Mouse (Mus musculus) forebrain, embryonic 10.5 days (tissue): ENCODE measurements at regions not wholly inside any gene's neighbourhood (a gene's known extent, or its start where the extent isn't known, plus 50 kb on each side); places are given as distances from the start of the nearest gene placed in this dataset.

Experiments
- DNase-seq: peaks from one replicate; pipeline ENCODE4 v3.0.0-alpha.2; 2017; ENCODE audit warnings: low spot score; ENCODE audit errors: extremely low spot score
- H3K27ac ChIP-seq: fragments of 300-500 bp; sonication (generic); 2 replicates; pipeline ENCODE4 v1.5.1; 2016; ENCODE audit warnings: mild to moderate bottlenecking
- H3K27me3 ChIP-seq: fragments of 300-500 bp; sonication (generic); 2 replicates; pipeline ENCODE4 v1.6.1; 2016; ENCODE audit warnings: mild to moderate bottlenecking; ENCODE audit not compliant: poor library complexity, severe bottlenecking
- H3K36me3 ChIP-seq: fragments of 300-500 bp; sonication (generic); replicated peaks from 2 replicates; pipeline ENCODE4 v1.6.1; 2016; ENCODE audit warnings: mild to moderate bottlenecking, moderate library complexity
- H3K4me1 ChIP-seq: fragments of 300-500 bp; sonication (generic); 2 replicates; pipeline ENCODE4 v1.6.1; 2016
- H3K4me3 ChIP-seq: fragments of 300-500 bp; sonication (generic); 2 replicates; pipeline ENCODE4 v1.5.1; 2016; ENCODE audit warnings: mild to moderate bottlenecking, moderate library complexity
- H3K9me3 ChIP-seq: fragments of 300-500 bp; sonication (generic); 2 replicates; pipeline ENCODE4 v1.6.1; 2016; ENCODE audit warnings: mild to moderate bottlenecking, moderate library complexity
- WGBS: fragments of 180-500 bp; shearing (Covaris S2); methylation state at CpG from one replicate; pipeline ENCODE4 v1.1.7; 2016; 5-methylcytosine and 5-hydroxymethylcytosine counted together

- H3K4me3 ChIP-seq = no peak overlapping the region
- H3K36me3 ChIP-seq = no peaks in the 10 kb centered on the region
- DNase-seq = no peak
- WGBS = 86% methylated on average over 1 of the region's 1 CpGs
- no peaks in the 10 kb centered on the region for H3K9me3 ChIP-seq
- H3K27me3 ChIP-seq = no peaks in the 10 kb centered on the region
- peaks cover 8% of the 10 kb centered on the region for H3K4me1 ChIP-seq
- no peak overlapping the region for H3K27ac ChIP-seq
These were observed 161.4 kb upstream of the Adra1b start for GRCm38 (mm10) chr11:44062446-44062845.

- Histone ChIP-seq H3K27ac (no peak overlapping the region), H3K4me3 (no peak overlapping the region), H3K9me3 (no peaks in the 10 kb centered on the region), H3K36me3 (no peaks in the 10 kb centered on the region), H3K27me3 (no peaks in the 10 kb centered on the region), H3K4me1 (no peaks in the 10 kb centered on the region)
- DNase-seq = no peak
- 89% methylated on average over 2 of the region's 2 CpGs for WGBS
These were observed 165.2 kb upstream of the Adra1b start for GRCm38 (mm10) chr11:44066176-44066575.

- H3K4me1 ChIP-seq = no peaks in the 10 kb centered on the region
- H3K27ac ChIP-seq = no peak overlapping the region
- no peaks in the 10 kb centered on the region for H3K36me3 ChIP-seq
- DNase-seq = no peak
- no peaks in the 10 kb centered on the region for H3K9me3 ChIP-seq
- no peaks in the 10 kb centered on the region for H3K27me3 ChIP-seq
- H3K4me3 ChIP-seq = no peak overlapping the region
- 85% methylated on average over 3 of the region's 3 CpGs for WGBS
These were observed 182.7 kb upstream of the Adra1b start for GRCm38 (mm10) chr11:44083716-44084115.

- no peaks in the 10 kb centered on the region for H3K36me3 ChIP-seq
- no peak for DNase-seq
- H3K4me3 ChIP-seq = no peak overlapping the region
- H3K27ac ChIP-seq = no peak overlapping the region
- H3K27me3 ChIP-seq = no peaks in the 10 kb centered on the region
- no peaks in the 10 kb centered on the region for H3K4me1 ChIP-seq
- WGBS = 64% methylated on average over 2 of the region's 2 CpGs
- no peaks in the 10 kb centered on the region for H3K9me3 ChIP-seq
These were observed 185.9 kb upstream of the Adra1b start for GRCm38 (mm10) chr11:44086951-44087350.

- Histone ChIP-seq H3K9me3 (no peaks in the 10 kb centered on the region), H3K27ac (no peak overlapping the region), H3K36me3 (no peaks in the 10 kb centered on the region), H3K4me3 (no peak overlapping the region), H3K4me1 (no peaks in the 10 kb centered on the region), H3K27me3 (no peaks in the 10 kb centered on the region)
- WGBS = 90% methylated on average over 9 of the region's 9 CpGs
- DNase-seq = no peak
These were observed 188.5 kb upstream of the Adra1b start for GRCm38 (mm10) chr11:44089514-44089913.

GRCm38 (mm10) chr11:44095280-44095679, 194.3 kb upstream of the Adra1b start:
- H3K27me3 ChIP-seq = no peaks in the 10 kb centered on the region
- H3K4me1 ChIP-seq = no peaks in the 10 kb centered on the region
- H3K27ac ChIP-seq = no peak overlapping the region
- H3K4me3 ChIP-seq = no peak overlapping the region
- H3K36me3 ChIP-seq = no peaks in the 10 kb centered on the region
- H3K9me3 ChIP-seq = no peaks in the 10 kb centered on the region
- no peak for DNase-seq
- WGBS = 80% methylated on average over 4 of the region's 4 CpGs

- 88% methylated on average over 5 of the region's 5 CpGs for WGBS
These were observed 202.3 kb upstream of the Adra1b start for GRCm38 (mm10) chr11:44103188-44103840.

GRCm38 (mm10) chr11:44103841-44104191, 202.8 kb upstream of the Adra1b start:
- H3K27me3 ChIP-seq = no peaks in the 10 kb centered on the region
- H3K27ac ChIP-seq = no peak overlapping the region
- no peaks in the 10 kb centered on the region for H3K4me1 ChIP-seq
- no peak for DNase-seq
- H3K9me3 ChIP-seq = no peaks in the 10 kb centered on the region
- H3K4me3 ChIP-seq = no peak overlapping the region
- no peaks in the 10 kb centered on the region for H3K36me3 ChIP-seq

More at GRCm38 (mm10) chr11:44103188-44103840, 202.3 kb upstream of the Adra1b start:
- H3K27me3 ChIP-seq = no peaks in the 10 kb centered on the region
- H3K4me3 ChIP-seq = no peak overlapping the region
- no peak for DNase-seq
- H3K9me3 ChIP-seq = no peaks in the 10 kb centered on the region
- H3K27ac ChIP-seq = no peak overlapping the region
- H3K36me3 ChIP-seq = no peaks in the 10 kb centered on the region
- no peaks in the 10 kb centered on the region for H3K4me1 ChIP-seq

- no peaks in the 10 kb centered on the region for H3K4me1 ChIP-seq
- WGBS = 91% methylated on average over 1 of the region's 1 CpGs
- DNase-seq = no peak
These were observed 205.2 kb upstream of the Adra1b start for GRCm38 (mm10) chr11:44106231-44106630.

GRCm38 (mm10) chr11:44111525-44111924, 210.5 kb upstream of the Adra1b start:
- WGBS = 75% methylated on average over 5 of the region's 5 CpGs
- H3K4me3 ChIP-seq = no peak overlapping the region

More at GRCm38 (mm10) chr11:44106231-44106630, 205.2 kb upstream of the Adra1b start:
- H3K27ac ChIP-seq = no peak overlapping the region
- no peaks in the 10 kb centered on the region for H3K36me3 ChIP-seq
- H3K4me3 ChIP-seq = no peak overlapping the region
- no peaks in the 10 kb centered on the region for H3K9me3 ChIP-seq
- H3K27me3 ChIP-seq = no peaks in the 10 kb centered on the region

GRCm38 (mm10) chr11:44127088-44127487, 226.1 kb upstream of the Adra1b start:
- Histone ChIP-seq H3K9me3 (no peaks in the 10 kb centered on the region), H3K27ac (no peak overlapping the region), H3K27me3 (no peaks in the 10 kb centered on the region), H3K4me3 (no peak overlapping the region), H3K36me3 (no peaks in the 10 kb centered on the region), H3K4me1 (0 out of 2 replicates have a peak, but pooled peaks cover 3% of the 10 kb centered on the region)
- 81% methylated on average over 9 of the region's 9 CpGs for WGBS
- no peak for DNase-seq

More at GRCm38 (mm10) chr11:44111525-44111924, 210.5 kb upstream of the Adra1b start:
- no peak for DNase-seq
- no peaks in the 10 kb centered on the region for H3K27me3 ChIP-seq
- H3K4me1 ChIP-seq = peaks cover 4% of the 10 kb centered on the region; the same call in 1 of the 2 replicates
- no peak overlapping the region for H3K27ac ChIP-seq
- H3K9me3 ChIP-seq = no peaks in the 10 kb centered on the region
- no peaks in the 10 kb centered on the region for H3K36me3 ChIP-seq

- no peak for DNase-seq
- 0 out of 2 replicates have a peak, but pooled peaks cover 3% of the 10 kb centered on the region for H3K4me1 ChIP-seq
- no peaks in the 10 kb centered on the region for H3K36me3 ChIP-seq
- no peak overlapping the region for H3K4me3 ChIP-seq
- WGBS = 95% methylated on average over 6 of the region's 6 CpGs
- H3K27ac ChIP-seq = no peak overlapping the region
- H3K27me3 ChIP-seq = no peaks in the 10 kb centered on the region
- H3K9me3 ChIP-seq = no peaks in the 10 kb centered on the region
These were observed 227.5 kb upstream of the Adra1b start for GRCm38 (mm10) chr11:44128481-44128880.

GRCm38 (mm10) chr11:44133244-44133643, 232.2 kb upstream of the Adra1b start:
- H3K9me3 ChIP-seq = no peaks in the 10 kb centered on the region
- H3K4me1 ChIP-seq = no peaks in the 10 kb centered on the region
- no peaks in the 10 kb centered on the region for H3K36me3 ChIP-seq
- WGBS = 87% methylated on average over 7 of the region's 7 CpGs
- H3K4me3 ChIP-seq = no peak overlapping the region
- H3K27me3 ChIP-seq = no peaks in the 10 kb centered on the region
- DNase-seq = no peak
- H3K27ac ChIP-seq = no peak overlapping the region

GRCm38 (mm10) chr11:44136024-44136423, 235.0 kb upstream of the Adra1b start:
- Histone ChIP-seq H3K4me1 (no peaks in the 10 kb centered on the region), H3K9me3 (no peaks in the 10 kb centered on the region), H3K36me3 (no peaks in the 10 kb centered on the region), H3K27me3 (no peaks in the 10 kb centered on the region), H3K4me3 (no peak overlapping the region), H3K27ac (no peak overlapping the region)
- 87% methylated on average over 3 of the region's 3 CpGs for WGBS
- no peak for DNase-seq
